ENCODE assay signal across 8 mouse cellular contexts in genomic region chr2:75605634-75606033, GRCm38 (mm10). TPM values are rescaled to one million over a fixed set of nuclear protein-coding genes. Genes with fewer than 3 reads are reported as not detected.
A peak's percentile ranks its signal among the peaks of the same experiment; 100 is the strongest.
DNase-seq lines count a peak whose midpoint lies in the region; ATAC-seq and TF ChIP-seq lines count a peak whose summit lies in the region.

No protein-coding gene starts in this region.

- H3K36me3 ChIP-seq in hindbrain, embryonic 12.5 days = no peaks in the 10 kb centered on the region
- no peaks in the 10 kb centered on the region for H3K36me3 ChIP-seq in limb, embryonic 10.5 days
- H3K36me3 ChIP-seq in neural tube, embryonic 13.5 days = no peaks in the 10 kb centered on the region

- peaks cover 27% of the 10 kb centered on the region for H3K27me3 ChIP-seq in hindbrain, embryonic 12.5 days
- H3K27me3 ChIP-seq in limb, embryonic 10.5 days (ENCODE audit: low read depth, poor library complexity, severe bottlenecking) = peaks cover 11% of the 10 kb centered on the region
- peaks cover 9% of the 10 kb centered on the region for H3K27me3 ChIP-seq in neural tube, embryonic 13.5 days

- H3K4me1 ChIP-seq in cortical plate, adult 2 months (ENCODE audit: control insufficient read depth, insufficient read depth, low read length) = no peaks in the 10 kb centered on the region
- peaks cover 13% of the 10 kb centered on the region for H3K4me1 ChIP-seq in hindbrain, embryonic 12.5 days
- H3K4me1 ChIP-seq in limb, embryonic 10.5 days = peaks cover 54% of the 10 kb centered on the region
- peaks cover 40% of the 10 kb centered on the region for H3K4me1 ChIP-seq in neural tube, embryonic 13.5 days (replicated peaks)

- peak; percentile 93 for TF ChIP-seq CTCF in cortical plate, adult 2 months (IDR thresholded peaks at IDR 0.05; ENCODE audit: extremely low read depth, insufficient read depth, low read length)

- no peak overlapping the region for H3K4me3 ChIP-seq in cortical plate, adult 2 months (ENCODE audit: insufficient read depth, low read length)
- no peak overlapping the region for H3K4me3 ChIP-seq in hindbrain, embryonic 12.5 days
- no peak overlapping the region for H3K4me3 ChIP-seq in limb, embryonic 10.5 days
- H3K4me3 ChIP-seq in neural tube, embryonic 13.5 days = no peak overlapping the region

- TF ChIP-seq POLR2A in cortical plate, adult 2 months (IDR thresholded peaks at IDR 0.05; ENCODE audit: extremely low read depth, insufficient read depth, low read length) = no peak

- H3K9me3 ChIP-seq in hindbrain, embryonic 12.5 days (replicated peaks) = no peaks in the 10 kb centered on the region
- H3K9me3 ChIP-seq in limb, embryonic 10.5 days (replicated peaks) = no peaks in the 10 kb centered on the region
- no peaks in the 10 kb centered on the region for H3K9me3 ChIP-seq in neural tube, embryonic 13.5 days

- peak; percentile 54 for DNase-seq in right cerebral cortex, adult 18-20 months
- DNase-seq in right cerebral cortex, postnatal 36 days (ENCODE audit: low spot score in 2 of 2) = no peak
- peak; percentile 39 for DNase-seq in T-cell, adult 2 months (ENCODE audit: low spot score)
- no peak for DNase-seq in limb, embryonic 10.5 days (ENCODE audit: low spot score)
- DNase-seq in ovary, postnatal 36 days (ENCODE audit: low spot score) = no peak

- WGBS in hindbrain, embryonic 12.5 days = 2% methylated on average over 7 of the region's 7 CpGs
- 2% methylated on average over 7 of the region's 7 CpGs for WGBS in limb, embryonic 10.5 days
- 2% methylated on average over 7 of the region's 7 CpGs for WGBS in neural tube, embryonic 13.5 days

- no peak for ATAC-seq in hindbrain, embryonic 12.5 days (ENCODE audit: low FRiP score)
- ATAC-seq in neural tube, embryonic 13.5 days (ENCODE audit: low read depth) = no peak

- no peak overlapping the region; the same call in 1 of the 2 replicates for H3K4me2 ChIP-seq in hindbrain, embryonic 12.5 days (replicated peaks)
- H3K4me2 ChIP-seq in neural tube, embryonic 13.5 days = peak overlapping the region; percentile 35

- H3K27ac ChIP-seq in cortical plate, adult 2 months (ENCODE audit: insufficient read depth, low read length) = no peak overlapping the region
- H3K27ac ChIP-seq in hindbrain, embryonic 12.5 days = no peak overlapping the region
- peak overlapping the region; percentile 47; the same call in 1 of the 2 replicates for H3K27ac ChIP-seq in limb, embryonic 10.5 days
- no peak overlapping the region for H3K27ac ChIP-seq in neural tube, embryonic 13.5 days (replicated peaks)

- H3K9ac ChIP-seq in hindbrain, embryonic 12.5 days = 0 out of 2 replicates have a peak overlapping the region, but pooled peaks have one; percentile 35
- no peak overlapping the region for H3K9ac ChIP-seq in neural tube, embryonic 13.5 days

RNA-seq across cellular contexts. Expression of gene Hnrnpa3, which starts 53.4 kb away (rescaled TPM):
- 199 and 223 TPM in 2 replicates for polyA plus RNA-seq in cortical plate, adult 2 months (2012; rRNA removed)
- polyA plus RNA-seq in hindbrain, embryonic 12.5 days (2016; fragmentation: Nextera tagmentation; extraction: Ambion mirVana) = 352 and 360 TPM in 2 replicates
- 352 and 369 TPM in 2 replicates for polyA plus RNA-seq in limb, embryonic 10.5 days (2016; fragmentation: Nextera tagmentation; extraction: Ambion mirVana)
- 219 and 224 TPM in 2 replicates for polyA plus RNA-seq in neural tube, embryonic 13.5 days (2015; fragmentation: Nextera tagmentation; extraction: Ambion mirVana)

Comparison
In these comparisons a context has a peak if more than half of its experiments do, and no peak if none do; other contexts are left out.
1. DNase-seq: peak in right cerebral cortex, adult 18-20 months (single experiment) and T-cell, adult 2 months (single experiment); none in right cerebral cortex, postnatal 36 days (0 of 2), limb, embryonic 10.5 days (single experiment) and ovary, postnatal 36 days (single experiment).